Mouse (Mus musculus): Measurements from ENCODE around the gene Dao.

Gene Dao

DNA sequence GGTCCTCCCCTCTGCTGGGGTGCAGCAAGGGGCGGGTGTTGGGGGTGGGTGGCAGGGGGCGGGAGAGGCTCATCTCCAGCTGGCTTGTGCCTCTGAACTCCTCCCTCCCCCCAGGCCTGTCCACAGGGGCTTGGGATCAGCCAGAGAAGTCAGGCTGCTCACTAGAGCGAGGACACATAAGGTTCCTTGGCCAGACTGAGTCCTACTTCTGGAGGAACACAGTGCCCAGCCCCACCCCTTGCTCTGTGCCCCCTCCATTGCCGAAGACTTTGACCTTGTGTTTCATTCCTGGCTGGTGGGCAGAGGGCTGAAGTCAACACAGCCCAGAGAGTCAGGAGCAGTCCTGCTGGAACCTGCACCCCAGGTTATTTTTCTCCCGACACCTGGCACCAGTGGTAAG lies at the start of gene Dao:
Dao (plus strand) TSS at position 162 of the 400 bp plus-strand sequence.
- DNase-seq (ENCODE audit: low spot score in 2 of 2): no peak

DNA sequence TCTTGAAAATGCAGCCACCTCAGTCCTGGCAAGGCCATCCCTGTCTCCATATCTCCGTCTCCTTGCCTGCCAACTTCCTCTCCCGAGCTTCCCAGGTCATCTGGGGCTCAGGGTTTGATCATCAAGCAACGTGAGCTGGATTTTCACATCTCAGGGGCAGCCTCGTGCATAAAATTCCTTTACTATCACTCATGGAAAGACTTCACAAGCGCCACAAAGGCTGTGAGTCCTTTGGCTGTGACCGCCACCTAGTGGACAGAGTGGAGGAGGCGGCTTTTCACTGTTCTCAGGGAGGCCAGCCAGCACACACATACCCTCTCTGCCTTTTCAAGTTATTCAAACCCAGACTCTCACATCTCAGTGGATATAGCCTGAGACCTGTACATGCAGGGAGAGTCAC lies 49.1 kb upstream of the Dao start:
- DNase-seq (ENCODE audit: low spot score in 2 of 2): peak; percentile 69 to 74

DNA sequence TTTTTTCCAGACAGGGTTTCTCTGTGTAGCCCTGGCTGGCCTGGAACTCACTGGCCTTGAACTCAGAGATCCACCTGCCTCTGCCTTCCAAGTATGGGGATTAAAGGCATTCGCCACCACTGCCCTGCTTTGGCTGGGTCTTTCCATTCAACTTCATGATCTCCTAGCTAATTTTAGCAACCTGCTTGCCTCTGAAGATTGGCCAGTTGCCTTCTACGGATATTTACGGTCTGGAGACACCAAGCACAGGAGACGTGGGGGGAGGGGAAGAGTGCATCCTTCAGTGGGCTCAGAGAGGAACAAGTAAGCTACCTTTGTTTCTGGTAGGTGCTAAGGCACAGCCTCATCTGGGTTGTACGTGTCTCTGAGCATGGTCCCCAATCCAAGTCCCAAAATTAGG lies 48.2 kb upstream of the Dao start:
- no peak for DNase-seq (ENCODE audit: low spot score in 2 of 2)

DNA sequence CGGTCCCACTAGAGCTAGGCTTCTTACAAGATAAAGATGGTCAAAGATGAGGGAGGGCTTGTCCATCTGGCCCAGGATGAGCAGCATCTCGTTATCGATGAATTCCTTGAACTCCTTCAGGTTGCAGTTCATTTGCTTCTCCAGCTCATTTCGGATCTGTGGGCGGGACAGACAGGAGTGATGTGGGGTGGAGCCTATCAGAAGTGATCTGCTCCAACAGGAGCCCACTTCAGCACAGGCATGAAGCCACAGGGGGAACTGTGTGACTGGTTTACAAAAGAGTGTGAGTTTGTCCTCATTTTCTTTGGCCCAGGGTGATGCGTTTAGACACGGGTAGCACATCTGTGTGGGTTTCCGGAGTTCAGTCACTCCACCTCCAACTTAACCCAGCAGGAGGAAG lies 47.8 kb upstream of the Dao start:
- no peak for DNase-seq (ENCODE audit: low spot score in 2 of 2)

DNA sequence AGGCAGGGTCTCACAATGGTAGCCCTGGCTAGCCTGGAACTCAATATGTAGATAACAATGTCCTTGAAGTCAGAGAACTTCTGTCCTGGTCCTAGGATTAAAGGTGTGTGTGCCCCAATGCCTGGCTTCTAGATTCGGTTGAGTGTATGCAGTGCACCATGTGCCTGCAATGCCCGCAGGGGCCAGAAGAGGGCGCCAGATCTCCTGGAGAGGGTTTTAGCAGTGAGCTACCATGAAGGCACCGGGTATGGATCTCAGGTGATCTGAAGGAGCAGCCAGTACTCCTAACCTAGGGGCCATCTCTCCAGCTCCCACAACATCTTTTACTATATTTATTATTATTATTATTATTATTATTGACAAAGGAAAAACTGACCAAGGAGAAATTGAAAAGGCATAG lies 47.0 kb upstream of the Dao start:
- DNase-seq (ENCODE audit: low spot score in 2 of 2): peak; percentile 74 to 82

DNA sequence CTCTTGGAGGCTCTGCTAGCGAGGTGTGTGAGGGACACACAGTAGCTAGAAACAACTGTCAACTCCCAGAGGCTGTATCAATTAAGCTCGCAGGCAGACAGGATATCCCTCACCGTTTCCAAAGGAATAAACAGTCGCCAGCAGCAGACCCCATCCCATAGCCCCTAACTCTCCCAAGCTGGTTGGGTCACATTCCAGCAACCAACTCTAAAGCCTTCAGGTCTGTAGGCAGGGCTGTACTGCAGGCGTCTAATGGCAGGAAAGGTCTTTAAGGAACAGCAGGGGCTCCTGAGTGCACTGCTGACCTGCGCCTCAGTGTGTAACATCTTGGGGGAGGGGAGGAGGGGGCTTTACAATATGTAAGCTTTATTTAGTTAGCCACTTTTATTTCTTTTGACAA lies 44.5 kb upstream of the Dao start:
- no peak for DNase-seq (ENCODE audit: low spot score in 2 of 2)

DNA sequence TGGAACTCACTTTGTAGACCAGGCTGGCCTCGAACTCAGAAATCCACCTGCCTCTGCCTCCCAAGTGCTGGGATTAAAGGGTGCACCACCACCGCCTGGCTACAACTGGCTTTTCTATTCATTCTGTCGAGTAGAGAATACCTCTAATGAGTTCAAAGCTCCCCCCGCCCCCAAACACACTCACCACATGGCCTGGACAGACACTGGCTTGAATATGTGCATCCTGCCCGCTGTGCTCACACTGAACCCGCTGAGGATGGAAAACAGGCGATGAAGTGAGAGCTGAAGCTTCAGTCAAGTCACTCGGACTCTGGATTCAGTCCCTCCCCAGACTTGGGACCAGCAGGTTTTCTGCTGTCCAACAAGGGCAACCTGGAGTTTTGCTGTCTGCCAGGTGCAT lies 43.1 kb upstream of the Dao start:
- no peak for DNase-seq (ENCODE audit: low spot score in 2 of 2)

DNA sequence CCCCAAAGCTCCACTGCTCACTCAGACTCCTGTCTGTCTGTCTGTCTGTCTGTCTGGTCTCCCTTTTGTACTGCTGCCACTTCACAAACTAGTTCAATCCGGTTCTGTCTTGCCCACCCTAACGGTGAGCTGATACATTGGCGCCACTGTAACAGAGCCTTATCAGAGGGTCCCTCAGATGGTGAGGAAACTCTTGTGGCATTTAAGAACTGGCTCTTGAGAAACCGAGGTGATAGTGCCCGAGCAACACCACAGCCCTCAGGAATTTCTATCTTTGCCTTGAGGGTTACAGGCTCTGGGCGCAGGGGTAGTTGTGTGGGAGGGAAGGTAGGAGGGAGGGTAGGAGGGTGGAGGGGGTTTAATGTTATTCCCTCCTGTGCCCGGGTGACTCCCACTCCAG lies 41.7 kb upstream of the Dao start:
- no peak for DNase-seq (ENCODE audit: low spot score in 2 of 2)

DNA sequence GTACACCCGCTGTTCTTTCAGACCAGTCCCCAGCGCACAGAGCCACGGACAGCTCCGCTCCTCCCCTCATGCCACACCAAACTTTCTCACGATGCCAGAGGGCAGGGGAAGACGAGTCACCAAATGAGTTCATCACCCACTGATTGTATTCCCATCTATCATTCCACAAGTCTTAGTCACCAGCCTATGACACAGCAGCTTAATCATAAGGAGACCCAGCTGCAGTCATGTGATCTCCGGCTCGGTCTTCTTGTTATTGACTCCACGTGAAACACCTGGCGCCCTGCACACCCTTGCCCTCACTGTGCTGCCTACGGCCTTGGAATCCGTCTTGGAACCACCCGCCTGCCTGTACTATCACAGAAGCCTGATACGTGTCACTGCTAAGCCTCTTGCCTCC lies 38.5 kb upstream of the Dao start:
- DNase-seq (ENCODE audit: low spot score in 2 of 2): no peak

DNA sequence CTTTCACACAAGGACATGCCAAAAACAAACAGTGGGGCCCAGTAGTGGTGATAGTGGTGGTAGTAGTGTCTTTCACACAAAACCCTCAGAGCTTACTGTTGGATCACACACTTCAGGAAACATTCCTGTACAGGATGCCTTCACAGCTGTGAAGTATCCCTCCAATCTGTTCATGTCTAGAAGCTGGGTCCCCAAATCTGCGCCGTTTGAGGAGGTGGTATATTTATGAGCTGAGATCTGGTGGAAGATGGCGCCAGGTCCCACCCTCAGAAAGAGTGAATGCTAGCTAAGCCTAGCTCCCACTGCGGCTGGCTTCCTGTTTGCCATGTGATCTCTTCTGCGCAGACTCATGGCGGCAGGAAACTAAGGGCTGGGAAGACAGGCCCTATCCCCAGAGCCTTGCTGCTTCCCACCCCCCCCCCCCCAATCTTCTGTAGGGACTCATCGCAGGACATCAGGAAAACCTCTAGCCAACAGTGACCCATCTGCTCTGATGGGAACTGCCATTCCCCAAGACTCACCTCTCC lies 37.8 kb upstream of the Dao start:
- no peak for DNase-seq (ENCODE audit: low spot score in 2 of 2)

DNA sequence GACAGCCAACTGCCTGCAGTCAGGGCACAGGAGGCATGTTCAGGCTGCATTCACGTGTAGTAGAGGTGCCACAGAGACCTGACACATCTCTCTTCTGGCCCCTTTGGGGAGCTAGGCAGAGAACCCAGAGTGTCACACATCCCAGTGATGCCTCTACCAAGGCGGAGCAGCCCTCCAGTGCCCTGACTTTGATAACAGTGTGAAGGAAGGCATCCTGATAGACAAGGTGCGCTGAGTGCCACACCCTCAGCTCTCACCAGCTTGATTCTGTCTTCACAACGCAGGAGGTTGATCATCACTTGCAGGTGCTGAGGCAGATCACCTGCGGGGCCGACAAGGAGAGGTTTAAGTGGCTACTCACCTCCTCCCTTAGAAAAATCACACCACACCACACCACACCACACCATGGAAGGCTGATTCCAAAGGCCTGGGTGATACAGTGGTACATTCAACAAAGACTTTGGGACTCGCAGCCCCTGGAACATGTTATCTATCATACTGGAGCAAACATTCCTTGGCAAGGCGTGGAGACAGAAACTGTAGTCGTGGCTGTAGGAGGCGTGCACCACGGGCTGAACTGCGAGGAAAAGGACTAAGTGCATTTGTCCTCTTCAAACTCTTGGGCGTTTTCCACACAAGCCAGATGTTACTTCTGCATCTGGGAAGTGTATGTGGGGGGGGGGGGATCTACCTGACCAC lies 36.9 kb upstream of the Dao start:
- DNase-seq (ENCODE audit: low spot score in 2 of 2): no peak

DNA sequence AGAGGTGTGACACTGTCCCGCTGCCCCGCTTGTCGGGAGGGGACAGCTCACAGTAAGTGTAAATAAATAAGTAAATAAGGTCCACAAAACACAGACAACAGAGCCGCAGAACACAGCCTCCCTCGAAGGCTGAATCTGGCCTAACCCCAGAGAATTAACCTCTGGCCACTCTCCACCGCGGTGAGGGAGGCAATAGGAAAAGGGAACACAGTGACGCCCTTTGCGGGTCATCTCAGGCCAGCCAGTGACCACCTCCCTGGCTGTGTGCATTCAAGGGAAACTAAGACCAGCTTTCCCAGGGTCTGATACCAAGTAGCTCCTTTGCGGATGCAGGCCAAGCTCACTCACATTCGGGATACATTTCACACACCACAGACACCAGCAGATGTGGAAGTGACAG lies 35.1 kb upstream of the Dao start:
- DNase-seq (ENCODE audit: low spot score in 2 of 2): no peak

DNA sequence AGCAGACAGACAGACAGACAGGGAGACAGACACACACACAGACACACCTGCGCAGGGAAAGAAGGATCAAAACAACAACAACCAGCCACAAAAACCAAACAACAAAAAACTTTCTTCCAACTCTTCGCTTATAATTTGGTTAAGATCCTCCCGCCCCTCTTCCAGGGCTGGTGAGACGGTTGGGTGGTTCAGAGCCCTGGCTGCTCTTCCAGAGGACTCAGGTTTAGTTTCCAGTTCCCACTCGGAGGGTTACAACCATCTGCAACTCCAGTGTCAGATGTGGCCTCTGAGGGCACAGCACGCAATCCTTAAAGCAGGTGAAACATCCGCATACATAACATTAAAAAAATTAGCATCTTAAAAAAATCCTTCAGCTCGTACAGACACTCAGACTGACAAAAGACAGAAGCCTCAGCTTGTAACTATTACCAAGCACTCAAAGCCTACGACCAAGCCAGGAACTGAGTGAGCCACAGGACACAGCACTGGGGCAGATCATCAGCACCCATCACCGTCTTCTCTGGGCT lies 32.0 kb upstream of the Dao start:
- no peak for DNase-seq (ENCODE audit: low spot score in 2 of 2)

DNA sequence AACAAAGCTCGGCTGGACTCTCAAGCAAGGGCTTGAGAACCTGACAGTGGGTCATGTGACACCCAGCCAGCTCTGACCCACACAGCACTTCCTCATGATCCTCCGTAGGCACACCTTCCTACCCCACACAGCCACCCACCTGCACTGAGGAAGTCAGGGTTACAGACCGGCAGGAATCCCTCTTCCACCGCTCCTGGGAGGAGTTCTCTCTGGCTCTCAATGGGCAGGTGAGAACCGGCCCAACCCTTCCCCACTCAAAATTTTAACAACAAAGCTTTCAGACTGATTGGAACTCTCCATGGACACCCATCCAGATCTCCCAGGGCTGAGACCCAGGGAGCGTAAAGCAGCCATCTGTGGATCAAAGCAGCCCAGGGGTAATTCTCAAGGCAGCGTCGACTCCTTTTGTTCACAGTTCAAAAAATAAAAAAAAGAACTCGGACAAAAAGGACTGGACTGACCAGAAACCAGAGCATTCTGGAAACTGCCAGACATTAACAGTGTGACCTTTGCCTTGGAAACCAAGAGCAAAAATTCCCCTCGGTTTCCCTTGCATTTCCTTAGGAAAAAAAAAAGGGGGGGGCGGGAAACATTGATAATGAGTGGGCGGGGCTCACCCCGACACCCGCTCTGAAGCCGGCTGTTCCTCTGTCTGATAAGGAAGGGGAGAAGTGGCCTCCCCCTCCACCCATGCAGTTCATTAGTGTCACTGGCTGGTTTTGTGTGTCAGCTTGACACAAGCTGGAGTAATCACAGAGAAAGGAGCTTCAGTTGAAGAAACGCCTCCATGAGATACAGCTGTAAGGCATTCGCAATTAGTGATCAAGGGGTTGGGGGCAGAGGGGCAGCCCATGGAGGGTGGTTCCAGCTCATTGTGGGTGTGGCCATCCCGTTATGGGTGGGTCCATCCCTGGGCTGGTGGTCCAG lies 30.7 kb upstream of the Dao start:
- DNase-seq (ENCODE audit: low spot score in 2 of 2): no peak

DNA sequence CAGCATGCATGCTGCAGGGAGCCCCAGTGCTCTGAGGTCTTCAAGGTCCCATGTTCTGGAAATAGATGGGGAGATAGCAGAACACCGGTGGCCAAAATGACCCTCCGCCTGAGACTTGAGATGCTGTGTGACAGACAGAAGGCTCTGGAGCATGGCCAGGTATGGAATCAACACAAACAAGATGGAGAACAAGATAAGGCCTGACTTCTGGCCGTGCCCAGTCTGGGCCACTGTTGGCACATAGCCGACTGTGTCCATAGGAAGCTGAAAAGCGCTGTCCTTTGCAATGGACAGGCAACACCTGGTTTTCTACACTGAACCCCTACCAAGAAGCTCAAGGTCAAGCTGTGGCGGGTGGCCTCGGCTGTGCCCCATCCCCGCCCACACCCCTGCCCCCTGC lies 29.7 kb upstream of the Dao start:
- no peak for DNase-seq (ENCODE audit: low spot score in 2 of 2)

DNA sequence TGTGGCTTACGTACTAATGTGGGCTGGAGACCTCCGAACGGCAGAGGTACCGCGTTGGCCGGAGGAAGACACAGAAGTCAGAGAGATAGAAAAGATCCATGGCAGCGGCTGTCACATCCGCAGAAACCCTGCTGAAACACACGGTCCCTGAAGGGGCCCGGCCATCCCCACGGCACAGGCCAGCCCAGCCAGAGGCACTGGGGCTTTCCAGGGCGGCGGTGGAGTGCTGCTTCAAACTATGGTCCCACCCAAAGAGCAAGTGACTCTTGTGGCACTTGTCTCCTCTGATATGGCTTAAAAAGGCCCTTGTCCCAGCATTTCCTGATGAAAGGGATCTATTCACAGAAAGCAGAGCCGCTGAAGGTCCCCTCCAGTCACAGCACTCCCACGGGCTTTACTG lies 28.9 kb upstream of the Dao start:
- DNase-seq (ENCODE audit: low spot score in 2 of 2): peak in 1 of 2 experiments; percentile 20

DNA sequence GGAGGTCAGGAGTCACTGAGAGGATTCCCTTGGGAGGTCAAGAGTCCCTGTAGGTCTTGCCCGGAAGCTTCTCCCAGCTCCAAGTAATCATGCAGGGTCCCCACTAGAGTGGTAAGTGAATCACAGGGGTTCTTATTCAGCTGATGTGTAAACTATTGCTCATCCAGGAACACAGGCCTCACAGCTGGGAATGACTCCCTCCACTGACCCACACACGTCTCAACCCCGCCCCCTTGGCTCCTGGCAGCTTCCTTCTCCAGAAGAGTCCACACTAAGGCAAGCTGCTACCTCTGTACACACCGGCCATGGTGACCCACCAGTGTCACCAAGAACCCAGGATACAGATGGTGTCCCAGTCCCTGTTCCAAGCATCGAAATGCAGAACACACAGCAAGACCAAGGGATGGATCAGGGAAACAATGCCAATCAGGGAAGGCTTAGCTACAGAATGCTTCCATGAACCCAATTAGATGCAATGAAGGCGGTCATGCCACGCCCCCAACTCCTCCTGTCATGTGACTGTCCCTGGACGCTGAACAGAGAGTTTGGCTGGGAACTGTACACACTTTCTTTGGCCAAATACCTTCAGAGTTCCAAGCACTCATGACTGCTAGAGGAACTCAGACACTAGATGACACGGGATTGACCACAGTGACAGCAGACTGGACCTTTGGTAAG lies 27.8 kb upstream of the Dao start:
- DNase-seq (ENCODE audit: low spot score in 2 of 2): no peak

DNA sequence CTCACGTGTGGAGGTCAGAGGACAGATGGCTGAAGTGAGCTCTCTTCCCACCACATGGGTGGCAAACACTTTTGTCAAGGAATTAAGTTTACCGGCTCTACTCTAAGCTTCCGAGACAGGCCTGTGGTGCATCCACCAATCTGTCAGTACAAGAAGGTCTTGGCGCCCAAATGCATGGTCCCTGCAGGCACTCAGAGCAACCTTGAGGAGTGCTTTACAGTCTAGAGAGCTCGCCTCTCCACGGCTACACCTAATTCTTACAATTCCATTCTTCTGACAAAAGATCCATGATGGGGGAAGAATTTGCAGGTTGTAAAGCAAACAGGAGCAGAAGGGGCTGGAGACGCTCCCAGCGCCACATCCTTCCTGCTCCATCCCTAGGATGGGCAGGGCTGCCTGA lies 26.9 kb upstream of the Dao start:
- DNase-seq (ENCODE audit: low spot score in 2 of 2): no peak

DNA sequence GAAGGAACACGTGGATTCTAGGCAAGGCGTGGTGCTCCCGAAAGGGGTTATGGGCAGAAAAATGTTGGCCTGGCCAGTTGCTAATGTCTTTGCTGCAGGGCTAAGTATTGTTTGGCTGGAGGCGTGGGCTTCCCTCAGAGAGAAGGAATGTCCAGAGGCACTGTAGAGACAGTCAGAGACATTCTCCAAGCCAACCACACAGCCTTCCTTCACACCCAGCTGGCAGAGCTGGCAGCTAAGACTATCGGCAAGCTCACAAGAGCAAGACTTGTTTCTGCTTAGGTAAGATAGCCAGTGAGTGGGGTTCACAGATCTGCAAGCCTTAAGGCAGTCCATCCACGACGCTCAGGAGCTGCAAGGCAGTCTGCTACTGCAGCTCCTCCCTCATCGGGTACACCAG lies 26.2 kb upstream of the Dao start:
- no peak for DNase-seq (ENCODE audit: low spot score in 2 of 2)

DNA sequence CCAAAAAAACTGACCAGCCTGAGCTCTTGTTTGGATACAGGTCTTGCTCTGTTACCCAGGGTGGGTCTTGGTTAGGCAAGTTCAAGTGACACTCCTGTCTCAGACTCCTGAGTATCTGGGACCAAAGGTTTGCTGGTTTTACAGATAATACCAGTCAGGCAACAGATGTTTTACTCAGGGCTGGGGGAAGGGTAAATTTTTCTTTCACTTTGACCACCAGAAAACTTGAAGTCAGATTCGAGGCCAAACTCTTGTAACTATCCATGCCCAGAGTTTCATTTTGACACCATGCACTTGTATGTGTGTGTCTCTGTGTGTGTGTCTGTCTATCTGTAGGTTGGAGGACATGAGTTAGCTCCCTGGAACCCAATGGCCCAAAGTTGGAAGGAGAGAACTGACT lies 23.0 kb upstream of the Dao start:
- no peak for DNase-seq (ENCODE audit: low spot score in 2 of 2)

DNA sequence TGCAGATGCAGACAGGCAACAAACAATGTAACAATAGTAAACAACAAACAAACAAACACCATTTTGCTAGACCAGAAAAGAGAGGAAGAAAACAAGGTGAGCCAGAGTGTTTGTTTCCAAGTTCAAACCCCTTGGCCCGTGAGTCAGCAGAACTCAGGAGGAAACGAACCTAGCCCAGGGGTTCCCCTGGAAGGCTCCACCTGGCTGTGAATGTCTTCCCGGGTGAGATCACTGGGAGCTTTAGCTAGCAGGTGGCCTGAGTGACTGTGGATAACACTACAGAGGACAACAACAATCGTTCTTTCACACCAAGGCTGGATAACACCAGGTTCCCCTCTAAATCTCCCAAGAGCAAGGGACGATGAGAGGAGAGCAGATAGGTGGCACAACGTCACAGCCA lies 22.3 kb upstream of the Dao start:
- DNase-seq (ENCODE audit: low spot score in 2 of 2): no peak

DNA sequence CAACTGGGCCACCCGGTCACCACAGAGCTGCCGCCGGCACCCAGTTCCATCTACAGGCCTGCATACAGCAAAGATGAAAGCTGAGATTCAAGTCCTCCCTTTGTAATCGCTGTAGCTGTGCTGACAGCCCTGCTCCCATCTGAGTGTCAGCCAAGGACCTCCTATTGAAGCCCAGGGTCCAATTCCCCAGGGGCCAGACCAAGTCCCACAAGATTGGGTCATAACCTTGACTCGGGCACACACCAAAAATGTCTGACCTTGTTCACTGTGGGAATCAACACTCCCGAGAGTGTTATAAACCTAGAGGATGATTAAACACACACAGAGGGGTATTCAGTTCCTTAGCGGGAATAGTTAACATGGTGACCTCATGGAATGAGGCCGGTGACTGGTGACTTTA lies 21.7 kb upstream of the Dao start:
- no peak for DNase-seq (ENCODE audit: low spot score in 2 of 2)

All from natural killer cell, adult 2 months (primary cell).